Mouse (Mus musculus): ENCODE results near the gene Oscp1.

Oscp1 gene

DNA sequence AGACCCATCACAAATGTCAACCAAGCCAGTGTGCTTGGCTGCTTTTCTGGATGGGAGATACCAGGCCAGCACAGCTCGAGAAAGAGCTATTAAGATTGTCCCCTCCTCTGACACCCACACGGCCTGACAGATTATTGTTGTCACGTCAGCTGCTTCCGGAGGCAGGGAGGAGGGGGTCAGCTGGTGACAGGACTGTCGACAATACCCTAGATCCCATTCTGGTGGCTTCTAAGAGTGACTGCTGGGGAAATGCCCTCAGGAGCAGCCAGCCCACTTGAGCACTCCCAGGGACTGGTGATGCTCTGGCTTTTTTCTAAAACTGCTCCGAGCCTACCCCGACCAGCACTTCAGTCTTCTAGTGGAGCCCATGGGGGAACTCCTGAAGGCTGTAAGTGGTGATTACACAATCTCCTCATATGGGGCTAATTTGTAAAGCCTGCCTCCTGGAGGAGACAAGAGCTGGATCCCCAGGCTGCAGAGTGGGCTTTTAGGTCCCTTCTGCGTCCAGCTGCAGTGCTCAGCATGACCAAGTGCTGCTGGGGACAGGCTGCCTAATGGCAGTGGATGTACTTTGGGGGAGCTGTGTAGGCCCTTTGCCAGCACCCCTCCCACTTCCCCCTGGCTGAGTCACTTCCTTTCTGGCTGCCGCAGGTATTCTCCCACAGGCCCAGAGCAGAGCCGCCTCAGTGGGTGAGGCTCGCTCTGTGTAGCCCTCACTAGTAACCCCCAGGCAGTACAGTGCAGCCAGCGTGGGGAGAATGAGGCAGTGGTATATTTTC lies 52.2 kb downstream of the Oscp1 start:
- DNase-seq (ENCODE audit: low read depth, low spot score) = no peak

- DNase-seq (ENCODE audit: low read depth, low spot score) = no peak
Observed at GRCm38 (mm10) chr4:126111153-126111549, 52.8 kb downstream of the Oscp1 start.

DNA sequence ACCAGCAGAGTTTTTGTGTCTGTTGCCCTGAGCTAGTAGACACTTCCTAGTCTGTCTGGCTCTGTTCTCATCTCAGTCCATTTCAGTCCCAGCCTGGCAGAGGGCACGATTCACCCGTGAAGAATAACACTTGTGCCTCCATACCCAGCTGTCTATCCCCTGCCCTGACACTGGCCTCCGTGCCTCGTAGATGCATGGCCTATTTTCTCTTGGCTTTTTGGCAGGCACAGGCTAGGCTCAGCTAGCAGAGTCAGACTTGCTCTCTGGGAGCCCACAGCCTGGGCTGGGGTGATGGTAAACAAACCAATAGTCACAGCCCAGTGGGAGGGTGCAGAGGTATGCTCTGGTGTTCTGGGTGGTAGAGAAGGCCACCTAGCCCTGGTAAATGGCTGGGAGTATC lies 54.9 kb downstream of the Oscp1 start:
- DNase-seq (ENCODE audit: low read depth, low spot score) = no peak

GRCm38 (mm10) chr4:126113943-126114342 lies 55.6 kb downstream of the Oscp1 start:
- DNase-seq (ENCODE audit: low read depth, low spot score) = peak; percentile 69

DNA sequence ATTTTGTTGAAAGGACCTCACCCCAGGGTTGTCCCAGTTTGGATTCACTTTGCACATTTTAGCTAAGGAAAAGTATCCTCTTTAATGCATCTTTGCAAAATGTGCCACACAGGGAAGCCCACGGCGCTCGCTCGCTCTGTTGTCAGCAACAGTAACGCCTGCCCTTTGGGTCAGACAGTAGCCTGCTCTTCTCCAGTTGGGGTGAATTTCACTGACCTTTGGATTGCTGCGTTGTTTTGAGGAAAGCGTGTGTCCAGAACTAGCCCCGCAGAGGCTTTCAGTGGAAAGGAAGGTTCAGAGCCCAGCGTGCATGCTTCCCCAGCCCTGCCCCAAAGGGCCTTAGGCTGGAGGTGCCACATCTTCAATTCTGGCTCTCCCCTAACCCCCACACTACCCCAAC lies 57.0 kb downstream of the Oscp1 start:
- DNase-seq (ENCODE audit: low read depth, low spot score) = no peak

- DNase-seq (ENCODE audit: low read depth, low spot score) = no peak
Observed at GRCm38 (mm10) chr4:126115871-126116521, 57.6 kb downstream of the Oscp1 start.

DNA sequence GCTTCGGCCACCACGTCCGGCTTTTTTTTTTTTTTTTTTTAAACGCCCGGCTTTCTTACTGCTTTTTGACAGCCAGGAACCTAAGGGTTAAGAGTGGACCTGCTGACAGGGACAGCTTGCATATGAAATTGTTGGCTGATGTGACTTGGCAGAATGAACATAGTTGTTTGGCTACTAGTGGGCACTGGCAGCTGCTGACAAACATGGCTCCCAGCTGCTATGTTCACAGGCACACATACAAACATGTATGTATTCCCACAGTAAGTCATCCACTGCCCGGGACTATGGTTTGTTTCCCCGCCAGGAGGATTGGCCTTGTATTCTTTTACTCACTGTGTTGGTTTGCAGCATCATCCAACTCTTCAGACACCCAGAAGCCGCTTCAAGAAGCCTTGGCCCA lies 58.8 kb downstream of the Oscp1 start:
- DNase-seq (ENCODE audit: low read depth, low spot score) = no peak

GRCm38 (mm10) chr4:126118651-126119050 lies 60.3 kb downstream of the Oscp1 start:
- no peak for DNase-seq (ENCODE audit: low read depth, low spot score)

- DNase-seq (ENCODE audit: low read depth, low spot score) = no peak
Observed at GRCm38 (mm10) chr4:126119051-126119450, 60.7 kb downstream of the Oscp1 start.

DNA sequence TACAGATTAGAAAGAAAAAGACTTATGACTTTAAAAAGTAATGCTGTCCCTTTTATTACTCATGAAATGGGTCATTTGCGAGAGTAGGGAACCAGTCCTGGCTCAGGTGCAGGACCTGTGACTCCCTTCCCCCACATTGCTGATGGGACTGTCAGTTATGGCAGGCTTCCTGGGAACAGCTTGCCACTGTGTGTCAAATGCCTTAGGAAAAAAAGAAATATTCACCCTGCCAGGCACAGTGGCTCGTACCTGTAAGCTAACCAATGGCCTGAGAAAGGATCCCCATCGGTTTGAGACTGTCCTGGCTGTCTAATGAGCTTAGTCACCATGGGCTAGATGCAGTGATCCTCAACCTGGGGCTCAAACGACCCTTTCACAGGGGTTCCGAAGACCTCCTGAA lies 61.7 kb downstream of the Oscp1 start:
- no peak for DNase-seq (ENCODE audit: low read depth, low spot score)

DNA sequence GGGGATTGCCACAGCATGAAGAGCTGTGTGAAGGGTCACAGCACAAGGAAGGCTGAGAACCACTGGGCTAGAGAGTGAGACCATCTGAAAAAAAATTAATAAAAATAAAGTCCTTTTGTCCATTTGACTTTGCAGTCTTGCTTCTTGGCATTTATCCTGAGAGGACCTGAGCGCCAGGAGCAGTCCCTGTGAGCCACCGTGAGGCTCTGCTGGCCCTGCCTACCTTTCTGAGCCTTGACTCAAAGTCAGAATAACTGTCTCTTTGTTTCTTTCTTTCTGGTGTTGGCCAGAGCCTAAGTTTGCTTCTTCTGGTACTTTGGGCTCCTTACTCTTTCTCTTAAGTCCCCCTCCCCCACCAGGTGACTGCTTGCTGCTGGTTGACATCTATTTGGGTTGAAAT lies 62.1 kb downstream of the Oscp1 start:
- DNase-seq (ENCODE audit: low read depth, low spot score) = no peak

DNA sequence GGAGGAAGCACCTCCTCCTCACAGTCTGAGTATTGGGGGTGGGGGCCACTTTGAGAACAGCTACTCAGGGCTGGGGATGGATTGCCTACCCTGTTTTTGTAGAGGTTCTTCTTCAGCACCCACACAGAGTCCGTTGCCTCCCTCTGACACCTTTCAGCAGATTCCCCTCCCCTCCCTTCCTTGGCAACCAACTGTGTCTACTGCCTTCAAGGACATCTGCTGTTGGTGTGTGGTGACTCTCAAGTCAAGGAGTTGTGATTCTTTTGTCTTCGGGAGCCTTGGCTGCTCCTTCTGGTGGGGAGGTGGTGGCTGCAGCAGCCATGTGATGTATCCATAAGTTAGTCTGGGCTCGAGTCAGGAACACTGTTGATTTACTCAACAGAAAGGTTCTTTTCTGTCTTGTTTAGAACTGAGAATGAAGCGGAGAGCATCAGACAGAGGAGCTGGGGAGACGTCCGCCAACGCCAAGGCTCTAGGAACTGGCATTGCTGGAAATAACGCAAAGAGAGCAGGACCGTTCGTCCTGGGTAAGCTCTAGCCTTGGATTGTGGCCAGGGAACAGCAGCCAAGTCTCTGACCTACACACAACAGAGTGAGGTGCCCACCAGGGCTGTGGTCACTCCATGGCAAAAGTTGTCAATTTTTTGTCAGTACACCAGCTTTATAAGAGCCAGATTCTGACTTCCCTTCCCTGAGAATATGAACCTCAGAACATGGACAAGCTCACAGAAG lies 65.1 kb downstream of the Oscp1 start:
- no peak for DNase-seq (ENCODE audit: low read depth, low spot score)

DNA sequence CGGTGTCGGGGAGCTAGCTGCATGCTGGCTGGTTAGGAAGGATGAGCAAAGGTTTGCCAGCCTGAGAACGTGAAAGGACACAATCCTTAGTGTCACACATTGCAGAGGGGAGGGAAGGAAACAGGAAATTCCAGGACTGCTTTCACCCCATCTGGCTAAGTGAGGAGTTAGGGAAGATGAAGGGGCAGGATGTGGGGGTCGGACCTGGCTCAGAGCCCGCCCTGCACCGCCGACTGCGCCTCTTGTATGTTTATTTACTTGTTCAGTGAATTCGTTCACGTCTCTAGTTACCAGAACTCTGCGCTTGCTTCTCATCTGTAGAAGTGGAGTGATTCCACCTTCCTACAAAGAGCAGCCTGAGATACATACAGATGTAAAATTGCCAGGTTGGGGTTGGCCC lies 72.1 kb downstream of the Oscp1 start:
- no peak for DNase-seq (ENCODE audit: low read depth, low spot score)

GRCm38 (mm10) chr4:126131290-126132121 lies 73.1 kb downstream of the Oscp1 start:
- peak; percentile 63 for DNase-seq (ENCODE audit: low read depth, low spot score)

- DNase-seq (ENCODE audit: low read depth, low spot score) = no peak
Observed at GRCm38 (mm10) chr4:126132636-126133264, 74.4 kb downstream of the Oscp1 start.

DNA sequence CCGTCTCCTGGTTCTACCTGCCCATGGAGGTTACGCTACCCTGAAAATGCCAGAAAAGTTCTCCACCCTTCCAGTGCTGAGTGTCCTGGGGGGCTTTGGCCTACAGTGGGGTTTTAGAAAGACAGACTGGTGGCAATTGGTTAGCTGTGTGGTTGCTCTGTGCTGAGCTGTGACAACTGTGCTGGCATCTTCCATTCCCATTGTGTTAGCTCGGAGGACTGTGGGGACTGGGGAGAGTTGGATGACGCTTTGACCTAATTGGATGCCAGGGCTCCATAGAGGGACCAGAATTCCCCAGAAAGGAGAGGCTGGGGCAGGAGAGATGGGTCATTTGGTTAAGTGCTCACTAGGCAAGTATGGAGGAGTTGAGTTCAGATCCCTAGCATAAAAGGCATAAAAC lies 75.9 kb downstream of the Oscp1 start:
- DNase-seq (ENCODE audit: low read depth, low spot score) = no peak

GRCm38 (mm10) chr4:126134639-126135038 lies 76.3 kb downstream of the Oscp1 start:
- no peak for DNase-seq (ENCODE audit: low read depth, low spot score)

DNA sequence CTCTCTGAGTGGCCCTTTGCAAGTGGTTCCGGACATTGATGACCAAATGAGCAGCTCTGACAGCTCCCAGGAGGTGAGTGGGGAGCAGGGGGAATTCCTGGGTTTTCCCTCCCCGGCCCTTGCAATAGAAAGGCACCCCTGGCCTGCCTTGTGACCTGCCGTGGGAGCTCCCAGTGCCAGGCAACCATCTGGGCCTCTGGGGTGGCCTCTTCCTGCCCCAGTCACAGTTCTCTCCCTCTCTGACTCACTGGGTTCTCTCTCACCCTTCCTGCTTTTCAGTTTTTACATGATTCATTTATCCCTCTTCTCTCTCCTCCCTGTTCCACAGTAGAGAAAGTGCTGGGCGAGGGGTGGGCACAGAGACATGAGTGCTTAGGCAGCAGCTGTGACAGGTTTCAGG lies 79.4 kb downstream of the Oscp1 start:
- DNase-seq (ENCODE audit: low read depth, low spot score) = no peak

GRCm38 (mm10) chr4:126141021-126141420 lies 82.7 kb downstream of the Oscp1 start:
- DNase-seq (ENCODE audit: low read depth, low spot score) = no peak

Measured in mesoderm, embryonic 11.5 days (tissue).